In the genomic region with DNA sequence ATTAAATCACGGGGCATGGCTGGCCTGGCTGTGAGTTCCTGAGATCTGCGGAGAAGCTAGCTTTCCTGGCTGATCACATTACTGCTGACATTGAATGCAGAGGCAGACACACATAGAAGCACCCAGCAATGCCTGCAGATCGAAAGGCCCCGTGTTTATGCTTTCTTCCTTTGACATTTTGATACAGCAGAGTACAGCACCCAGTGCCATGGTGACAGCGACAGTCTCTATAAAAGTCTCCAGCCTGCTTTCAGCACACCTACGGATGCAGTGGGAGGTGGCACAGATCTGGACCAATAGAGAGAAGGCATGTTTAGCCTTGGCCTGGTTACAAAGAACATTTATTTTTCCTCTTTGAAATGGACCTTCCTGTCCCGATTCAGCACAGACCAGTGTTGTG, we compare ENCODE assay signal across 8 mouse cellular contexts.
DNase-seq lines count a peak whose midpoint lies in the region; ATAC-seq lines count a peak whose summit lies in the region.

No protein-coding gene starts in this region.

- H3K9ac ChIP-seq in neural tube, embryonic 13.5 days: no peak overlapping the region
- H3K9ac ChIP-seq in hindbrain, embryonic 15.5 days: no peak overlapping the region
- peak overlapping the region; percentile 63 for H3K9ac ChIP-seq in liver, embryonic 11.5 days (ENCODE audit: low read depth, low read length)

- H3K9me3 ChIP-seq in neural tube, embryonic 13.5 days: no peaks in the 10 kb centered on the region
- peaks cover 7% of the 10 kb centered on the region for H3K9me3 ChIP-seq in erythroblast, embryonic 14.5 days (ENCODE audit: control insufficient read depth, low read length)
- no peaks in the 10 kb centered on the region for H3K9me3 ChIP-seq in hindbrain, embryonic 15.5 days
- no peaks in the 10 kb centered on the region for H3K9me3 ChIP-seq in liver, embryonic 11.5 days (ENCODE audit: control insufficient read depth, low read length)

- no peak for DNase-seq in neural tube, embryonic 10.5 days (ENCODE audit: extremely low spot score, low spot score)
- no peak for DNase-seq in liver, embryonic 11.5 days (ENCODE audit: low spot score)
- DNase-seq in thymus, postnatal 14 days: no peak
- DNase-seq in urinary bladder, postnatal 25 days (ENCODE audit: low spot score): no peak
- DNase-seq in thymus, postnatal 25 days: no peak

- H3K27ac ChIP-seq in neural tube, embryonic 13.5 days (replicated peaks): peak overlapping the region; percentile 85
- peak overlapping the region; percentile 78 for H3K27ac ChIP-seq in hindbrain, embryonic 15.5 days (replicated peaks)
- H3K27ac ChIP-seq in liver, embryonic 11.5 days (ENCODE audit: low read depth, low read length): peak overlapping the region; percentile 95

- H3K4me1 ChIP-seq in neural tube, embryonic 13.5 days (replicated peaks): peaks cover 30% of the 10 kb centered on the region
- peaks cover 73% of the 10 kb centered on the region for H3K4me1 ChIP-seq in erythroblast, embryonic 14.5 days (ENCODE audit: control insufficient read depth)
- peaks cover 29% of the 10 kb centered on the region for H3K4me1 ChIP-seq in hindbrain, embryonic 15.5 days (replicated peaks)
- peaks cover 18% of the 10 kb centered on the region for H3K4me1 ChIP-seq in liver, embryonic 11.5 days (replicated peaks; ENCODE audit: control insufficient read depth, insufficient read depth, low read length)

- ATAC-seq in neural tube, embryonic 13.5 days (ENCODE audit: low read depth): peak; percentile 67
- ATAC-seq in hindbrain, embryonic 15.5 days (ENCODE audit: low FRiP score, low read depth): peak; percentile 55; the same call in 1 of the 2 replicates
- no peak for ATAC-seq in liver, embryonic 11.5 days (replicated peaks; ENCODE audit: low FRiP score)

- H3K27me3 ChIP-seq in neural tube, embryonic 13.5 days: no peaks in the 10 kb centered on the region
- H3K27me3 ChIP-seq in erythroblast, embryonic 14.5 days (ENCODE audit: control insufficient read depth): peaks cover 2% of the 10 kb centered on the region
- no peaks in the 10 kb centered on the region for H3K27me3 ChIP-seq in hindbrain, embryonic 15.5 days
- no peaks in the 10 kb centered on the region for H3K27me3 ChIP-seq in liver, embryonic 11.5 days (replicated peaks; ENCODE audit: control insufficient read depth, insufficient read depth, low read length)

- H3K4me3 ChIP-seq in neural tube, embryonic 13.5 days: no peak overlapping the region
- H3K4me3 ChIP-seq in erythroblast, embryonic 14.5 days (replicated peaks): peak overlapping the region; percentile 4
- no peak overlapping the region for H3K4me3 ChIP-seq in hindbrain, embryonic 15.5 days
- no peak overlapping the region for H3K4me3 ChIP-seq in liver, embryonic 11.5 days (ENCODE audit: low read depth, low read length)

- H3K36me3 ChIP-seq in neural tube, embryonic 13.5 days: no peaks in the 10 kb centered on the region
- peaks cover 14% of the 10 kb centered on the region for H3K36me3 ChIP-seq in erythroblast, embryonic 14.5 days (ENCODE audit: control insufficient read depth)
- no peaks in the 10 kb centered on the region for H3K36me3 ChIP-seq in hindbrain, embryonic 15.5 days
- no peaks in the 10 kb centered on the region for H3K36me3 ChIP-seq in liver, embryonic 11.5 days (ENCODE audit: control insufficient read depth, insufficient read depth, low read length)

- WGBS in neural tube, embryonic 13.5 days: 62% methylated on average over 7 of the region's 7 CpGs
- WGBS in hindbrain, embryonic 15.5 days: 54% methylated on average over 7 of the region's 7 CpGs
- 84% methylated on average over 7 of the region's 7 CpGs for WGBS in liver, embryonic 11.5 days

- no peak overlapping the region for H3K4me2 ChIP-seq in neural tube, embryonic 13.5 days
- H3K4me2 ChIP-seq in hindbrain, embryonic 15.5 days: no peak overlapping the region
- H3K4me2 ChIP-seq in liver, embryonic 11.5 days: peak overlapping the region; percentile 42; the same call in 1 of the 2 replicates
